Mouse (Mus musculus) brain, embryonic 14.5 days (tissue): ENCODE data around the gene Trip6.

Experiments used
- CTCF ChIP-seq: fragments of 200-500 bp; IDR thresholded peaks from 2 replicates; pipeline ENCODE4 v1.5.1; 2012; ENCODE audit warnings: inconsistent platforms, mild to moderate bottlenecking, moderate library complexity, borderline replicate concordance; ENCODE audit not compliant: insufficient read depth, insufficient read length; ENCODE audit errors: extremely low read depth
- POLR2A ChIP-seq: fragments of 200-500 bp; IDR thresholded peaks from 2 replicates; pipeline ENCODE4 v1.6.1; 2012; ENCODE audit warnings: mild to moderate bottlenecking, inconsistent platforms, borderline replicate concordance; ENCODE audit not compliant: poor library complexity, insufficient read depth, insufficient read length, severe bottlenecking; ENCODE audit errors: extremely low read depth

GRCm38 (mm10) chr5:137343412-137343811 is 29.2 kb upstream of the Trip6 start:
- TF ChIP-seq POLR2A (no peak), CTCF (no peak)
